Mouse (Mus musculus) embryo, embryonic 11 days (tissue): ENCODE data around the gene Prss42.

Experiments used
- DNase-seq: peaks from one replicate; pipeline ENCODE4 v3.0.0-alpha.2; 2015

The Prss42 gene

GRCm38 (mm10) chr9:110797866-110798265, at the start of gene Prss42:
TSS of gene Prss42 (plus strand) at chr9:110798166.
- no peak for DNase-seq

GRCm38 (mm10) chr9:110748451-110748850, 49.5 kb upstream of the Prss42 start:
- DNase-seq = no peak

- DNase-seq = no peak
Observed at GRCm38 (mm10) chr9:110750404-110751187, 47.4 kb upstream of the Prss42 start.

GRCm38 (mm10) chr9:110751412-110751811, 46.6 kb upstream of the Prss42 start:
- DNase-seq = no peak

- DNase-seq = no peak
Observed at GRCm38 (mm10) chr9:110752917-110753435, 45.0 kb upstream of the Prss42 start.

- DNase-seq = no peak
Observed at GRCm38 (mm10) chr9:110753773-110754172, 44.2 kb upstream of the Prss42 start.

- DNase-seq = no peak
Observed at GRCm38 (mm10) chr9:110757816-110758215, 40.1 kb upstream of the Prss42 start.

GRCm38 (mm10) chr9:110758605-110759004, 39.4 kb upstream of the Prss42 start:
- DNase-seq = no peak

GRCm38 (mm10) chr9:110759265-110759664, 38.7 kb upstream of the Prss42 start:
- peak; percentile 66 for DNase-seq

- no peak for DNase-seq
Observed at GRCm38 (mm10) chr9:110760886-110761285, 37.1 kb upstream of the Prss42 start.

GRCm38 (mm10) chr9:110762763-110763162, 35.2 kb upstream of the Prss42 start:
- DNase-seq = no peak

GRCm38 (mm10) chr9:110763405-110763804, 34.6 kb upstream of the Prss42 start:
- no peak for DNase-seq

GRCm38 (mm10) chr9:110772336-110772735, 25.6 kb upstream of the Prss42 start:
- DNase-seq = no peak

GRCm38 (mm10) chr9:110774403-110775268, 23.3 kb upstream of the Prss42 start:
- DNase-seq = no peak

- no peak for DNase-seq
Observed at GRCm38 (mm10) chr9:110775269-110776022, 22.5 kb upstream of the Prss42 start.

GRCm38 (mm10) chr9:110778100-110778499, 19.9 kb upstream of the Prss42 start:
- no peak for DNase-seq

GRCm38 (mm10) chr9:110778559-110778958, 19.4 kb upstream of the Prss42 start:
- no peak for DNase-seq

GRCm38 (mm10) chr9:110779242-110779913, 18.6 kb upstream of the Prss42 start:
- DNase-seq = peak; percentile 52

GRCm38 (mm10) chr9:110781256-110781721, 16.7 kb upstream of the Prss42 start:
- peak; percentile 95 for DNase-seq

- DNase-seq = peak; percentile 88
Observed at GRCm38 (mm10) chr9:110781731-110782130, 16.2 kb upstream of the Prss42 start.

- DNase-seq = peak; percentile 43
Observed at GRCm38 (mm10) chr9:110783611-110784010, 14.4 kb upstream of the Prss42 start.

GRCm38 (mm10) chr9:110788169-110788568, 9.8 kb upstream of the Prss42 start:
- no peak for DNase-seq
